ENCODE assay signal across 8 mouse cellular contexts in the genomic region with DNA sequence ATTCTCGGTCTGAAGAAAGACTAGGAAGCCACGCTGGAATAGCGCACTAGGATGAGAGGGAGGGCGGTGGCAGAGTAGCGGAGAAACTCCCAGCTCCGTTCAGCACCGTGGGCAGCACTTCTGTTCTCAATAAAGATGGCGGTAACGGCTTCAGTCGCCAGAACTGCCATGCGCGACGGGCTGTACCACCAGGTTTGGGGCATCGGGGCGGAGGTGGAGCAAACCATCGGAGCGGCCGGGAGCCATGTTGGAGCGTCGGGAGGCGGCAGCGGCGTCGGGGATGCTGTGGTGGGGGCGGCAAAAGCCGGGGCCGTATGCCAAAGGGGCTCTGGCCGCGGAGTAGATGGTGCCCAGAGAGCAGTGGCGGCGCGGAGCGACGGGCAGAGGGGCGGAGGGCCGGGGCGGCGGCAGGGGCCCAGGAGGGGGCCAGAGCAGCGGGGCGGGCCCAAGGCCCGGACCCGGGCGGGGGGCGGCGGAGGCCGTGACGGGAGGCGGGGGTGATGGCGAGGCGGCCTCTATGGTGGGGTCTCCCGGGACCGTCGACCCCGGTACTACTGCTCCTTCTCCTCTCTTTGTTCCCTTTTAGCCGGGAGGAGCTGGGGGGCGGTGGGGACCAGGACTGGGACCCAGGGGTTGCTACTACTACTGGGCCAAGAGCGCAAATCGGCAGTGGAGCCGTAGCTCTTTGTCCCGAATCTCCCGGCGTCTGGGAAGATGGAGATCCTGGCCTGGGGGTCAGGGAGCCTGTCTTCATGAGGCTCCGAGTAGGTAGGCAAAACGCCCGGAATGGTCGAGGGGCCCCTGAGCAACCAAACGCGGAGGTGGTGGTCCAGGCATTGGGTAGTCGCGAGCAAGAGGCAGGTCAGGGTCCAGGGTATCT. TPM values are rescaled to one million over a fixed set of nuclear protein-coding genes. Genes with fewer than 3 reads are reported as not detected.
DNase-seq lines count a peak whose midpoint lies in the region; ATAC-seq and TF ChIP-seq lines count a peak whose summit lies in the region.

Celsr3 (plus strand) TSS at position 501 of the 880 bp plus-strand sequence.

- no peak within 1 kb of the TSS for H3K9ac ChIP-seq in lung, postnatal 0 days (replicated peaks; ENCODE audit: low read depth)

- peaks cover 49% of the 10 kb centered on the region for H3K27me3 ChIP-seq in lung, postnatal 0 days (replicated peaks; ENCODE audit: insufficient read depth, low read length)

- peak within 1 kb of the TSS; percentile 63 for H3K4me2 ChIP-seq in lung, postnatal 0 days (replicated peaks; ENCODE audit: low read depth, low read length)

- no peak for TF ChIP-seq EP300 in lung, postnatal 0 days (IDR thresholded peaks at IDR 0.05)

- peak within 1 kb of the TSS; percentile 31 for H3K4me3 ChIP-seq in lung, postnatal 0 days (ENCODE audit: low read depth, low read length)

- no peaks in the 10 kb centered on the region for H3K9me3 ChIP-seq in lung, postnatal 0 days (ENCODE audit: low read length)

- 4% methylated on average over 49 of the region's 70 CpGs for WGBS in lung, postnatal 0 days

- peaks cover 5% of the 10 kb centered on the region for H3K4me1 ChIP-seq in lung, postnatal 0 days (ENCODE audit: insufficient read depth, low read depth, low read length)

- no peak for TF ChIP-seq CTCF in lung, postnatal 0 days (IDR thresholded peaks at IDR 0.05)

- ATAC-seq in lung, postnatal 0 days: peak; percentile 31; the same call in 1 of the 2 replicates
- ATAC-seq in monocyte, adult 5-6 weeks (replicated peaks; ENCODE audit: insufficient number of reproducible peaks, low FRiP score, low TSS enrichment, poor library complexity, severe bottlenecking): no peak

- H3K36me3 ChIP-seq in lung, postnatal 0 days (ENCODE audit: insufficient read depth, low read length): no peaks in the 10 kb centered on the region

- peak; percentile 33 to 38 for DNase-seq in B cell, adult 2 months
- DNase-seq in ES-CJ7 (ENCODE audit: low read depth, low spot score): peak; percentile 97
- DNase-seq in cerebellum, adult 9-11 months: peak; percentile 93
- peak; percentile 85 to 88 for DNase-seq in frontal cortex, postnatal 10 days (ENCODE audit: low spot score in 2 of 2)
- peak; percentile 65 for DNase-seq in layer of hippocampus, adult 9-10 months (ENCODE audit: low spot score)
- DNase-seq in lung, postnatal 0 days (ENCODE audit: low spot score): peak; percentile 62
- peak; percentile 90 for DNase-seq in right cerebral cortex, postnatal 14 days

- H3K27ac ChIP-seq in lung, postnatal 0 days (ENCODE audit: low read length): no peak within 1 kb of the TSS

RNA-seq across cellular contexts. Expression of gene Celsr3, which starts in this region (rescaled TPM):
- polyA plus RNA-seq in lung, postnatal 0 days (2015; fragmentation: Nextera tagmentation; extraction: Ambion mirVana): 0.08 and 0.17 TPM in 2 replicates
- 0.48 to 2.7 TPM (median 0.68 TPM) in 3 replicates for total RNA-seq in monocyte, adult 5-6 weeks (2017)

Comparison
In these comparisons a context has a peak if more than half of its experiments do, and no peak if none do; other contexts are left out.
1. Peak in DNase-seq, ATAC-seq, H3K4me3 ChIP-seq and H3K4me2 ChIP-seq in lung, postnatal 0 days; RNA of the gene not detected or under 1 TPM.
2. DNase-seq: peak in every context shown above with its lines; median percentile 97 in ES-CJ7; 93 in cerebellum, adult 9-11 months; 90 in right cerebral cortex, postnatal 14 days; 86 in frontal cortex, postnatal 10 days; 65 in layer of hippocampus, adult 9-10 months; 62 in lung, postnatal 0 days; 36 in B cell, adult 2 months.